Mouse (Mus musculus): ENCODE results near the gene Snrpd2. TPM values are rescaled to one million over a fixed set of nuclear protein-coding genes. Genes with fewer than 3 reads are reported as not detected.
"Not testable (repeated sequence)": the region's sequence is repeated elsewhere in the genome, so short reads cannot be mapped to it uniquely, and the experiment has no call there.

Gene Snrpd2
- total and polyA plus RNA-seq, 2 experiments from 2014 or later = 50.0 to 124 TPM

DNA sequence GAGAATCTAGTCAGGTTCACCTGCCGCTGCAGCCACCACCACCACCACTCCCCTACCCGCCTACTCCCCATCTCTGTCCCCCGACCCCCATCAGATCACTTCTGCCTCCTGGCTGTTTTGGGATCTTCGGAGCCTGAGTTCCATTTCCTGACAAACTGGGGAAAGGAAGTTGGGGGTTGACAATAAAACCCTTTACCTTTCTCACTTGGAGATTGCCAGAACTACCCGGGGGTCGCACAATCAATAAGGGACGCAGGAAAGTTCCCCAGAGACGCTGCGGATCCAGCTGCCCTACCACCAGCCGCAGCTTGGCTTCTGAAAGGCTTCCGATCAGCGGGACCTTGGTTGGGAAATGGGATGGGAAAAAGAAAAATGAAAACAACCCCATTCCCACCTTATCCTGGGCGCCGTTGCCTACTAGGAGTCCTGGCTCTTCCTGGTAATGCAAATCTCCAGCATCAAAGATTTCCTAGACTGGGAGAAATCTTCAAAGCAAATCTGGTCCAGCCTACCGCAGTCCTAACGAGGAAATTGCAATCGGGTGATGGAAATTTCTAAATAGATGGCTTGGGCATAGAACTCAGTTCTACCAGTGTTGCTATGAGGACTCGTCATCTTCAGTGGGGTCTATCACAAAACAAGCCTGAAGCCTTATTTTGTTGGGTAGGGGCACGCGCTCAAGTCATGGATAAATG, 1.2 kb upstream of the Snrpd2 start:
- ATAC-seq (no peak), DNase-seq (no peak)
- peaks cover 30% of the 10 kb centered on the region for H3K36me3 ChIP-seq (ENCODE audit: insufficient read depth)
- no peaks in the 10 kb centered on the region for H3K9me3 ChIP-seq (ENCODE audit: low read length)
- peaks cover 20% of the 10 kb centered on the region for H3K4me1 ChIP-seq (ENCODE audit: insufficient read depth)
- WGBS = 15% methylated on average over 20 of the region's 20 CpGs
- peak overlapping the region; percentile 67 for H3K9ac ChIP-seq
- H3K4me3 ChIP-seq (ENCODE audit: low read depth, low read length) = peak overlapping the region; percentile 66
- H3K4me2 ChIP-seq (ENCODE audit: low read depth) = peak overlapping the region; percentile 87
- peak overlapping the region; percentile 88 for H3K27ac ChIP-seq (ENCODE audit: low read depth, low read length)
- H3K27me3 ChIP-seq (ENCODE audit: insufficient read depth, low read length) = no peaks in the 10 kb centered on the region
- peak; percentile 21 for TF ChIP-seq CTCF (IDR thresholded peaks at IDR 0.05; ENCODE audit: low read depth)

DNA sequence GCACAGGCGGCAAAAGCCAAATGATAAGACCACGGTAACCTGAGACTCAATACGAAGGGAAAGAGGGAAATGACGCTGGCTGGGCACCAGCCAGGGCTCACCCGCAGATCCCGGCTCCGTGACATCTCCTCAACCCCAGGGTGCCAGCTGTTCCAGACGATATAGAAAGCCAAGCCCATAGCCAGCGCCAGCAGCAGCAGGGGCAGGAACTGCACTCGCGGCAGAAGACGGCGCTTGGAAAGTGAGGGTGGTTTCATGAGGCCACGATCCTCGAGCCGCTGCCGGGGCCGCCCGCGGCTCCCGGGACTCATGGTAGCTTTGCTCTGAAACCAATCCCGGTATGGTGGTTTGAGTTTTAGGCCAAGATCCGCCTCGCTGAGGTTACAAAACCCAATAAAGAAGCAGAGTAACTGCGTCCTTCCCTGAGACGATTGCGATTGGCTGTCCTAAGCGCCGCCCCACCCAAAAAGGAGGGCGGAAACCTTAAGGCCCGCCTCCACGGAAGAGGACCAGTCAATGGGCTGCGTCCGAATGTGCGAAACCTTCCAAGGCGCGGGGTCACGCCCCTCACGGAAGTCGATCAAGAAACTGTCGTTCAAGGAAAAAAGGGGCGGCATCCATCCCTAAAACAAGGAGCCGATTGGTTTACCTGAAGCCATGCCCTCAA, 514 bp upstream of the Snrpd2 start, which contains the start of gene Qpctl:
Gene Qpctl (minus strand): TSS at position 417 of the 667 bp plus-strand sequence.
- ATAC-seq = peak; percentile 97
- no peaks in the 10 kb centered on the region for H3K27me3 ChIP-seq (ENCODE audit: insufficient read depth, low read length)
- peak within 1 kb of the TSS; percentile 87 for H3K4me2 ChIP-seq (ENCODE audit: low read depth)
- WGBS = under 1% methylated on average over 43 of the region's 43 CpGs
- H3K27ac ChIP-seq (ENCODE audit: low read depth, low read length) = peak within 1 kb of the TSS; percentile 88
- peaks cover 37% of the 10 kb centered on the region for H3K36me3 ChIP-seq (ENCODE audit: insufficient read depth)
- peak within 1 kb of the TSS; percentile 66 for H3K4me3 ChIP-seq (ENCODE audit: low read depth, low read length)
- peak within 1 kb of the TSS; percentile 67 for H3K9ac ChIP-seq
- H3K9me3 ChIP-seq (ENCODE audit: low read length) = no peaks in the 10 kb centered on the region
- H3K4me1 ChIP-seq (ENCODE audit: insufficient read depth) = peaks cover 20% of the 10 kb centered on the region
- DNase-seq = peak; percentile 99
- TF ChIP-seq CTCF (IDR thresholded peaks at IDR 0.05; ENCODE audit: low read depth) = 0 out of 2 replicates have a peak, but pooled peaks have one; percentile 13

DNA sequence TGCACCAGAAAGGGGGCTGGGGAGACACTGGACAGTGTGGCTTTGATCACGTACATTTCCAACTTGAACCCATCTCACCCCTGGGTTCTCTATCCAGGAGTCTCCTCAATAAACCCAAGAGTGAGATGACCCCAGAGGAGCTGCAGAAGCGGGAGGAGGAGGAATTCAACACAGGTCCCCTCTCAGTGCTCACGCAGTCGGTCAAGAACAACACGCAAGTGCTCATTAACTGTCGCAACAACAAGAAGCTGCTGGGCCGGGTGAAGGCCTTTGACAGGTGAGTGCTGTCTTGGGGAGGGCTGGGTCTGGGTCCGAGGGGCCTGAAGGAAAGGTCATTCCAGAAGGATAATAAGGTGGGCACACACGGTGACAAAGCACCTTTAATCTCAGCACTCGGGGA, 1.6 kb downstream of the Snrpd2 start:
- H3K36me3 ChIP-seq (ENCODE audit: insufficient read depth) = peaks cover 29% of the 10 kb centered on the region
- not testable (repeated sequence) for H3K4me3 ChIP-seq (ENCODE audit: low read depth, low read length); H3K27ac ChIP-seq (ENCODE audit: low read depth, low read length); H3K9ac ChIP-seq; H3K4me2 ChIP-seq (ENCODE audit: low read depth); ATAC-seq; H3K27me3 ChIP-seq (ENCODE audit: insufficient read depth, low read length); DNase-seq; H3K9me3 ChIP-seq (ENCODE audit: low read length)
- WGBS = 90% methylated on average over 10 of the region's 10 CpGs
- peaks cover 20% of the 10 kb centered on the region for H3K4me1 ChIP-seq (ENCODE audit: insufficient read depth)

DNA sequence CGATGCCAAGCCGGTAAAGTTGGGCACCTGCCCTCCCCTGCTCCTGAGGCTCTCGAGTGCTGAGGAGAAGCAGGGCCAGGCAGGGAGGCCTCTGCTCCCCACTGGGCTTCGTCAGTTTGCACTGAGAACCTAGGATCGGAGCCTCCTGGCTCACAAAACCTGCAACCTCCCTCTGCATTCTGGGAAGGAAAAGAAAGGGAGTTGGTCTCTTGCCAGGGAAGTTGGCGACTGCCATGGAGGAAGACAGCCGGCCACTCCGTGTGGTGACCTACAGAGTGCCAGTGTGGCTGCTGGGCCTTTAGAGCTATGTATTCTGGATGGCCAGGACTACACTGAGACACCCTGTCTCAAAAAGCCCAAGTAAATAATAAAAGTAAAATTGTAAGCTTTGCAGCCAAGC, 5.3 kb downstream of the Snrpd2 start:
- H3K27me3 ChIP-seq (ENCODE audit: insufficient read depth, low read length) = no peaks in the 10 kb centered on the region
- WGBS = 60% methylated on average over 8 of the region's 8 CpGs
- no peak overlapping the region for H3K4me2 ChIP-seq (ENCODE audit: low read depth)
- peaks cover 21% of the 10 kb centered on the region for H3K4me1 ChIP-seq (ENCODE audit: insufficient read depth)
- no peaks in the 10 kb centered on the region for H3K9me3 ChIP-seq (ENCODE audit: low read length)
- ATAC-seq (no peak), DNase-seq (no peak)
- no peak overlapping the region for H3K27ac ChIP-seq (ENCODE audit: low read depth, low read length)
- peaks cover 26% of the 10 kb centered on the region for H3K36me3 ChIP-seq (ENCODE audit: insufficient read depth)
- H3K9ac ChIP-seq = no peak overlapping the region
- TF ChIP-seq CTCF (IDR thresholded peaks at IDR 0.05; ENCODE audit: low read depth) = no peak
- H3K4me3 ChIP-seq (ENCODE audit: low read depth, low read length) = no peak overlapping the region

DNA sequence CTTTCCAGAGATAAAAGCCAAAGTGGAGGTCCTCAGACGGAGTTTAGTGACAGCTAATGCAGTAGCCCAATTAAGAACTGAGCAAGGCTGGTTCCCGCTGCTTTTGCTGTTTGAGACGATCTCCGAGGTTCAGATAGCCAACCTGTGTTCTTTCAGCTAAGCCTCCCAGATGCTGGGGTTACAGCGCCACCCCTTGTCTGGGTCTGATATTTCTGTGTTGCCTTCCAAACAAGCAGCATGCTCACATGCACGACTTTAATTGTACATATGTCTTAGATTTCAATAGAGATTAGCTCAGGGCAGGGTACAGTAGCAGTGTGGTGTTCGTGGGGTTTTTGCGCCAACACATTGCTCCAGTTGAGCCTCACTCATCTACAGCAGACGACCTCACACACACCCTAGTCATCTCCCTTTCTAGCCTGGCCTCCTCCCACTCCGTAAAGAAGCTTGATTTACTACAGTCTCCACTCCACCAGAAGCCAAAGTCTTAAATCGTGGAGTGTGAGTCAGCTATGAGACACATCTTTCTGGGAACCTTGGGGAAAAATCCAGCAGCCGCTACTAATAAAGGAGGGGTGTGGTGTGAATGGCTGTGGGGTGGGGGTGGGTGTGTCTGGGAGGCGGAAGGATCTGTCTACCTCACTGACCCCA, 6.4 kb downstream of the Snrpd2 start:
- DNase-seq (no peak), ATAC-seq (no peak)
- Histone ChIP-seq H3K27me3 (ENCODE audit: insufficient read depth, low read length) (no peaks in the 10 kb centered on the region), H3K4me3 (ENCODE audit: low read depth, low read length) (no peak overlapping the region), H3K27ac (ENCODE audit: low read depth, low read length) (0 out of 2 replicates have a peak overlapping the region, but pooled peaks have one; percentile 5), H3K36me3 (ENCODE audit: insufficient read depth) (peaks cover 26% of the 10 kb centered on the region), H3K4me2 (ENCODE audit: low read depth) (no peak overlapping the region), H3K9me3 (ENCODE audit: low read length) (no peaks in the 10 kb centered on the region), H3K4me1 (ENCODE audit: insufficient read depth) (peaks cover 17% of the 10 kb centered on the region), H3K9ac (no peak overlapping the region; the same call in 1 of the 2 replicates)
- peak; percentile 49 for TF ChIP-seq CTCF (IDR thresholded peaks at IDR 0.05; ENCODE audit: low read depth)
- 49% methylated on average over 13 of the region's 13 CpGs for WGBS

DNA sequence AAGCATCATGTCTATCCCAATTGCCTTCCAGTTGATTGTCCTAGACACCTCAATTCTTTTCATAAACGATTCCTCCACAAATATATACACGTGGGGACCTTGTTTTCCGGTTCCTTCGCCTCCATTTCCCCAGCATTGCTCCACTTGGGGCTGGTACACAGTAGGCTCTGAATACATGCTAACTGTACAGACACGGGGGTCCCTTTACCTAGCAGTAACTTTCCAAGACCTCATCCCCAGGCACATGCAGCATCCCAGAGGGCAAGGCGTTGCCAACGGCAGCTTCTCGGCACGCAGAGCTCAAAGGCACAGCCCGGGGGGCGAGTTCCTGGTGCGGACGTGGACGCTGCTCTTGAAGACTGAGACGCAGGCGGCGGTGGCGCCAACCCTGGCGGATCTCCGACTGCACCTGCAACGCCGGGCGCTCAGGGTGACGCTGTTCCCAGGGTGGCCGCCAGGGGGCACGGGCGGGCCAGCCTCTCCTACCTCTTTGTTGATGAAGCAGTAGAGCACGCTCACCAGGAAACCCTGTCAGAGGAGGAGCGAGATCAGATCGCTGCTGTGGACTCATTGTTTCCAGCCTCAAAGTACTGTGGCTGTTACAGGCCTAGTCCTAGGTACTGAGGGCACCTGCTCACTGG, 7.8 kb downstream of the Snrpd2 start:
- H3K27me3 ChIP-seq (ENCODE audit: insufficient read depth, low read length) = no peaks in the 10 kb centered on the region
- peak overlapping the region; percentile 31; the same call in 1 of the 2 replicates for H3K9ac ChIP-seq
- DNase-seq (peak; percentile 92), ATAC-seq (peak; percentile 91)
- H3K4me1 ChIP-seq (ENCODE audit: insufficient read depth) = peaks cover 16% of the 10 kb centered on the region
- H3K4me3 ChIP-seq (ENCODE audit: low read depth, low read length) = no peak overlapping the region
- peak overlapping the region; percentile 75 for H3K27ac ChIP-seq (ENCODE audit: low read depth, low read length)
- TF ChIP-seq CTCF (IDR thresholded peaks at IDR 0.05; ENCODE audit: low read depth) = peak; percentile 99
- peaks cover 17% of the 10 kb centered on the region for H3K36me3 ChIP-seq (ENCODE audit: insufficient read depth)
- peak overlapping the region; percentile 40 for H3K4me2 ChIP-seq (ENCODE audit: low read depth)
- H3K9me3 ChIP-seq (ENCODE audit: low read length) = no peaks in the 10 kb centered on the region
- WGBS = 5% methylated on average over 30 of the region's 30 CpGs

Data from forebrain, postnatal 0 days (tissue).